Mouse (Mus musculus) heart, postnatal 0 days (tissue): ENCODE measurements around the gene Cdh20. TPM values are rescaled to one million over a fixed set of nuclear protein-coding genes. Genes with fewer than 3 reads are reported as not detected.
A peak's percentile ranks its signal among the peaks of the same experiment; 100 is the strongest.

Experiments used
- ATAC-seq: fragments of 200-750 bp; cut with Nextera tagmentation; 2 replicates; pipeline ENCODE4 v1.8.0; 2017; ENCODE audit warnings: low read depth, moderate number of reproducible peaks, moderate library complexity; ENCODE audit not compliant: insufficient read depth
- DNase-seq: peaks from one replicate; pipeline ENCODE4 v3.0.0-alpha.2; 2016; ENCODE audit warnings: low spot score
- H3K27ac ChIP-seq: fragments of 300-500 bp; sonication (generic); 2 replicates; pipeline ENCODE4 v1.5.1; 2014; ENCODE audit warnings: low read depth, mild to moderate bottlenecking
- H3K27me3 ChIP-seq: fragments of 300-500 bp; sonication (generic); 2 replicates; pipeline ENCODE4 v1.6.1; 2014; ENCODE audit warnings: low read length, mixed read lengths; ENCODE audit not compliant: control insufficient read depth, insufficient read depth
- H3K36me3 ChIP-seq: fragments of 300-500 bp; sonication (generic); replicated peaks from 2 replicates; pipeline ENCODE4 v1.6.1; 2014; ENCODE audit warnings: low read length, mixed read lengths; ENCODE audit not compliant: control insufficient read depth, insufficient read depth
- H3K4me1 ChIP-seq: fragments of 300-500 bp; sonication (generic); 2 replicates; pipeline ENCODE4 v1.6.1; 2014; ENCODE audit warnings: antibody characterized with exemption; ENCODE audit not compliant: control insufficient read depth, insufficient read depth
- H3K4me2 ChIP-seq: fragments of 300-500 bp; sonication (generic); 2 replicates; pipeline ENCODE4 v1.6.1; 2014; ENCODE audit warnings: low read depth, mild to moderate bottlenecking, low read length, moderate library complexity
- H3K4me3 ChIP-seq: fragments of 300-500 bp; sonication (generic); 2 replicates; pipeline ENCODE4 v1.5.1; 2014; ENCODE audit warnings: low read depth, low read length
- H3K9ac ChIP-seq: fragments of 300-500 bp; sonication (generic); replicated peaks from 2 replicates; pipeline ENCODE4 v1.6.1; 2014; ENCODE audit warnings: low read depth, low read length, mixed read lengths
- H3K9me3 ChIP-seq: fragments of 300-500 bp; sonication (generic); replicated peaks from 2 replicates; pipeline ENCODE4 v1.6.1; 2016; ENCODE audit warnings: low read length; ENCODE audit not compliant: control insufficient read depth
- CTCF ChIP-seq: IDR thresholded peaks from 2 replicates; pipeline ENCODE4 v1.5.1; 2016; ENCODE audit warnings: antibody characterized with exemption, control low read depth, low read depth
- EP300 ChIP-seq: IDR thresholded peaks from 2 replicates; pipeline ENCODE4 v1.6.1; 2016; ENCODE audit warnings: antibody characterized with exemption, low read depth
- WGBS: fragments of 180-500 bp; shearing (Covaris S2); extraction: QIAGEN DNeasy Blood & Tissue Kit; methylation state at CpG from one replicate; pipeline ENCODE4 v1.1.7; 2014; 5-methylcytosine and 5-hydroxymethylcytosine counted together
- polyA plus RNA-seq: library from polyadenylated mRNA; unstranded; fragments of >200 nt; fragmentation: Nextera tagmentation; extraction: Ambion mirVana; gene quantifications from 2 replicates; pipeline ENCODE4 v1.2.1, GENCODE M21; 2015
- total RNA-seq: library from RNA; depleted of rRNA; stranded (reverse); fragments of >200 nt; gene quantifications from 2 replicates; pipeline ENCODE4 v1.2.3, GENCODE M21; 2014; ENCODE audit warnings: low replicate concordance; rRNA removed

The Cdh20 gene
- total RNA-seq (4.4 and 5.3 TPM in 2 replicates), polyA plus RNA-seq (0.86 and 0.96 TPM in 2 replicates)

DNA sequence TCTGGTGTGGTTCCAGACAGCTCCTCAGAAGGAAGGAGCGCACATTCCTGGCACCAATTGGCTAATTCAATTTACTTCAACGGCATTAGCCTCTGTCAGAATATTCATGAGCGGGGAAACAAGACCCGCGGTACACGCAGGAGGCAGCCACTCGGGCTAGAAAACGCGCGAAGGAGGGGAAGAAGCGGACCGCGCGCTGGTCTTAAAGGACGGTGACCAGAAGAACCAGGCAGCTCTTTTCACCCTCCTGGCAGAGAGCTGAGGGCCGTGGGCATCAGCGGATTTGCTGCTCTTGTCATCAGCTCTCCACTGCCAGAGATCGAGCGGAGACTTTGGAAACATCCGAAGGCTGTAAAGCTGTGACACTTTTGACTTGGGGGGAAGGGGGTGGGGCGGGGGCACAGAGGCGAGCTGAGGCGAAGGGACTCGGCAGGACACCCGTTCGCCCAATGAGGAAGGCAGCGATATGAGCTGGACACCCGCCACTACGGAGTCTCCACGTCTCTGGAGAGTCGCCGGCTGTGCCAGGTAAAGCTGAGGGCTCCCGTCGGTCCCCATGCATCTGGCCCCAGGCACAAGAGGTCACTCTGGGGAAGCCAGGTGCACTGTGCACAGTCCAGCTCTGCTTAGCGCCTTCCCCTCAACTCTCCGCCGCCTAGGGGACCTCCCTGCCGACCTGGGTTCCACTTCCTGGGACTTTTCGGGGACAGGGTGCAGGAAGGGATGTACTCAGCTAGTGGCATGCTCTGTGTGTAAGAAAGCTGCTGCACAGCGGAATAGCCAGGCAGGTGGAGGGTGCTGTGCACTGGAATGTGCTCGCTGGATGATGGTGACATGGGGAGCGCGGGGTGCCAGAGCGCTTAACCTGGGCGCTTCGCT, at the start of gene Cdh20:
Gene Cdh20 (plus strand): TSS at position 159 of the 879 bp plus-strand sequence.
- DNase-seq = no peak
- no peak for TF ChIP-seq EP300
- no peak for TF ChIP-seq CTCF
- peak within 1 kb of the TSS; percentile 69 for H3K27ac ChIP-seq

GRCm38 (mm10) chr1:104746816-104747215, 21.5 kb upstream of the Cdh20 start:
- ATAC-seq (peak; percentile 17; the same call in 1 of the 2 replicates), DNase-seq (no peak)
- Histone ChIP-seq H3K27ac (no peak overlapping the region), H3K4me2 (no peak overlapping the region), H3K9ac (no peak overlapping the region), H3K36me3 (no peaks in the 10 kb centered on the region), H3K27me3 (no peaks in the 10 kb centered on the region), H3K4me1 (0 out of 2 replicates have a peak, but pooled peaks cover 5% of the 10 kb centered on the region), H3K4me3 (no peak overlapping the region), H3K9me3 (no peaks in the 10 kb centered on the region)
- no peak for TF ChIP-seq CTCF
- TF ChIP-seq EP300 = no peak
- WGBS = 0% methylated on average over 1 of the region's 1 CpGs

More for the DNA sequence above, at the start of gene Cdh20:
- peak within 1 kb of the TSS; percentile 71 for H3K4me2 ChIP-seq
- no peaks in the 10 kb centered on the region for H3K9me3 ChIP-seq
- H3K4me3 ChIP-seq = peak within 1 kb of the TSS; percentile 52
- ATAC-seq = peak; percentile 50
- H3K27me3 ChIP-seq = no peaks in the 10 kb centered on the region
- 1% methylated on average over 46 of the region's 46 CpGs for WGBS
- H3K9ac ChIP-seq = peak within 1 kb of the TSS; percentile 50
- no peaks in the 10 kb centered on the region for H3K36me3 ChIP-seq
- H3K4me1 ChIP-seq = peaks cover 8% of the 10 kb centered on the region; the same call in 1 of the 2 replicates

DNA sequence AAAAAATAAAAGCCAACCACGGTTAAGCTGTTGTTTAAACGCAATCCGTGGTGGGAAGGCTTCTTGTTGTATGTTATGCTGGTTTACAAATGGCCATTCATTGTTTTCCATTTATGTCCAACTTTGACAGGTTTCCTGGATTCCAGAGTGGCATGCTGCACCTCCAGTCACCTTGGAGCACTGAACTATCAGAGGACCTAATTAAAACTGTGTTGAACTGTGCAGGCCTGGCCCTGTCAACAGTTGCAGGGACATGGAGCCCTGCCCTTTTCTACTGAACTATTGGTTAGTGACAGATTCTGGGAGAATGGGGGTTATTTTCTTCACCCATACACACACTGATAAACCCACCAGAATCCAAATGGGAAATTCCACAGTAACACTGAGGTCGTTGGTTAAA, 20.9 kb upstream of the Cdh20 start:
- ATAC-seq (peak; percentile 51; the same call in 1 of the 2 replicates), DNase-seq (no peak)
- H3K9ac ChIP-seq = no peak overlapping the region
- no peaks in the 10 kb centered on the region for H3K36me3 ChIP-seq
- 0 out of 2 replicates have a peak, but pooled peaks cover 5% of the 10 kb centered on the region for H3K4me1 ChIP-seq
- H3K27ac ChIP-seq = no peak overlapping the region
- H3K4me2 ChIP-seq = no peak overlapping the region
- TF ChIP-seq CTCF = no peak
- 45% methylated on average over 4 of the region's 4 CpGs for WGBS
- no peaks in the 10 kb centered on the region for H3K9me3 ChIP-seq
- no peak overlapping the region for H3K4me3 ChIP-seq
- H3K27me3 ChIP-seq = no peaks in the 10 kb centered on the region

GRCm38 (mm10) chr1:104754483-104754882, 13.8 kb upstream of the Cdh20 start:
- Histone ChIP-seq H3K4me3 (no peak overlapping the region), H3K36me3 (no peaks in the 10 kb centered on the region), H3K27me3 (no peaks in the 10 kb centered on the region), H3K4me1 (no peaks in the 10 kb centered on the region), H3K4me2 (no peak overlapping the region), H3K27ac (no peak overlapping the region), H3K9ac (no peak overlapping the region), H3K9me3 (no peaks in the 10 kb centered on the region)
- TF ChIP-seq CTCF (no peak), EP300 (no peak)
- ATAC-seq (no peak), DNase-seq (no peak)
- 49% methylated on average over 8 of the region's 8 CpGs for WGBS

- ATAC-seq (no peak; the same call in 1 of the 2 replicates), DNase-seq (no peak)
- Histone ChIP-seq H3K27ac (no peak overlapping the region), H3K9ac (no peak overlapping the region), H3K9me3 (no peaks in the 10 kb centered on the region), H3K4me2 (no peak overlapping the region), H3K36me3 (no peaks in the 10 kb centered on the region), H3K4me1 (no peaks in the 10 kb centered on the region), H3K4me3 (no peak overlapping the region), H3K27me3 (no peaks in the 10 kb centered on the region)
- peak; percentile 37 for TF ChIP-seq CTCF
- TF ChIP-seq EP300 = no peak
- WGBS = 24% methylated on average over 4 of the region's 4 CpGs
Measured at GRCm38 (mm10) chr1:104755896-104756295, 12.4 kb upstream of the Cdh20 start.
